Mouse (Mus musculus): ENCODE data around the gene Ctnnal1.

Gene Ctnnal1

GRCm38 (mm10) chr4:56864016-56864415 lies 972 bp downstream of the Ctnnal1 start:
- DNase-seq (ENCODE audit: extremely low read depth, insufficient read length, low spot score), result peak; percentile 53

DNA sequence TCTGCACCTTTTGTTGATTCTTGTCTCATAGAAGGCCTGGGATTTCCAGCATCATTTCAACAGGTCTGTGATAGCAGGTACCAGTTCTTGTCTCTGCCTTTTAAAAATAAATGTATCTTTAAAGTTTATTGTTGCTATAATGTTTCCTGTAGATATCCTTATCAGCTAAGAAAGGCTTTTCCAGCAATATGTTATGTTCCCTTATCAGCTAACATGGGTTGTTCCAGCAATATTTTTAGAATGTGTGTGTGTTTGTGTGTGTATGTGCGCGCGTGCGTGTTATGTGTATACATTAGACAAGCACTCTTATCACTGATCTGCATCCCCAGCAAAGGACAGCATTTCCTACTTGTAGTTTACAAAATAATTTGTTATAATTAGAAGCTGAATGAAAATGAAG lies 3.4 kb downstream of the Ctnnal1 start:
- DNase-seq (ENCODE audit: extremely low read depth, insufficient read length, low spot score), result no peak

- DNase-seq (ENCODE audit: extremely low read depth, insufficient read length, low spot score), result no peak
Measured at GRCm38 (mm10) chr4:56858733-56859132, 6.3 kb downstream of the Ctnnal1 start.

DNA sequence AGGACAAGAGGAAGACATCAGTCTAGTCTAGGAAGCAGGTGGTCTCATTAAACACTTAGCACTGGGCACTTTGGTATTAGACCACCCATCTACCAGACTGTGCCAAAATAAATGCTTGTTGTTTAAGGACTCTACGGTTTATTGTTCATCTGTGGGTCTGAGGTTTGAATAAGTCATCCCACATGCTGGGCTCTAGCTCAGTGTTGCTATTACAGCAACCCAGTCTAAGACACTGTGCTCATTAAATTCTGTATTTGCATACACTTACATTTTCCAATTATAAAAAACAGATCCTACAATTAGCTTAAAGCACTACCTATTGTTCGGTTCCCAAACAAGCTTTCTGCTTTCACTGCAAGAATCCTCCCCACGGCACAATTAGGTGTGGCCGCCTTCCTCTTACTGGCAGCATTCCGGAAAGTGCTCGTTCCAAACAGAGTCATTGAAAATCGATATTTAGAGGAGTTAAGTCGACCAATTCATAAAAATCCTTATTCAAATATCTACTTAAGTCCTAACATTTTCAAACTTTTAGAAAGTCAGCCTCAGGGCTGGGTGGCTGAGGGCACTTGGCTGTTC lies 8.5 kb downstream of the Ctnnal1 start:
- no peak for DNase-seq (ENCODE audit: extremely low read depth, insufficient read length, low spot score)

GRCm38 (mm10) chr4:56855935-56856334 lies 9.1 kb downstream of the Ctnnal1 start:
- DNase-seq (ENCODE audit: extremely low read depth, insufficient read length, low spot score), result no peak

- DNase-seq (ENCODE audit: extremely low read depth, insufficient read length, low spot score), result no peak
Measured at GRCm38 (mm10) chr4:56850724-56851123, 14.3 kb downstream of the Ctnnal1 start.

GRCm38 (mm10) chr4:56848044-56848443 lies 16.9 kb downstream of the Ctnnal1 start:
- no peak for DNase-seq (ENCODE audit: extremely low read depth, insufficient read length, low spot score)

- no peak for DNase-seq (ENCODE audit: extremely low read depth, insufficient read length, low spot score)
Measured at GRCm38 (mm10) chr4:56847400-56847799, 17.6 kb downstream of the Ctnnal1 start.

GRCm38 (mm10) chr4:56845896-56846533 lies 19.0 kb downstream of the Ctnnal1 start:
- no peak for DNase-seq (ENCODE audit: extremely low read depth, insufficient read length, low spot score)

DNA sequence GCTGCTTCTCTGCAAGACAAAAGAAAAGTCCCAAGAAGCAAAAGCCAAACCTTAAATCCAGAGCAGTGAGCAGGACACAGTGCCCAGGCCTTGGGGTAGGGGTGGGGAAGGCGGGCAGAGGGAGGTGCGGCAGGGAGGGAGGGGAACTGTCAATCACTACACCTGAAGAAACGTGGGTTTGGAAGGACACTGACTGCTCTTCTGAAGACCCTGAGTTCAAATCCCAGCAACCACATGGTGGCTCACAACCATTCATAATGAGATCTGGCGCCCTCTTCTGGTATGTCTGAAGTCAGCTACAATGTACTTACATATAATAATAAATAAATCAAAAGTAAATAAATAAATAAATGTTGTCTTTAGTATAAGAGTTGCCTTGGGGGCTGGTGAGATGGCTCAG lies 20.1 kb downstream of the Ctnnal1 start:
- DNase-seq (ENCODE audit: extremely low read depth, insufficient read length, low spot score), result no peak

GRCm38 (mm10) chr4:56843963-56844362 lies 21.0 kb downstream of the Ctnnal1 start:
- no peak for DNase-seq (ENCODE audit: extremely low read depth, insufficient read length, low spot score)

DNA sequence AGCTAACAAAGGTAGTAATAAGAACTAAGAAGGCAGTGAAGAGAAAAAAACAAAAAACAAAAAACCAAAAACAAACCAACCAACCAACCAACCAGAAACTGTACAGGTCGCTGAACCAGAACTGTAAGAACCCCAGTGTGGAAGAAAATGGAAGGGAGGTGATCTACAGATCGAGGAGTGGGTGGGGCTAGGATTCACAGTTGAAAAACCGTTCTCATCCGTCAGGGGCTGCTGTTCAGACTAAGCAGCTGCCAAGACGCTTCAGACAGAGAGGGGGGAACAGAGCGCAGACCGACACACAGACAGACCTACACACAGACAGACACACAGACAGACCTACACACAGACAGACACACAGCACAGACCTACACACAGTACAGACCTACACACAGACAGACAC lies 22.5 kb downstream of the Ctnnal1 start:
- no peak for DNase-seq (ENCODE audit: extremely low read depth, insufficient read length, low spot score)

DNA sequence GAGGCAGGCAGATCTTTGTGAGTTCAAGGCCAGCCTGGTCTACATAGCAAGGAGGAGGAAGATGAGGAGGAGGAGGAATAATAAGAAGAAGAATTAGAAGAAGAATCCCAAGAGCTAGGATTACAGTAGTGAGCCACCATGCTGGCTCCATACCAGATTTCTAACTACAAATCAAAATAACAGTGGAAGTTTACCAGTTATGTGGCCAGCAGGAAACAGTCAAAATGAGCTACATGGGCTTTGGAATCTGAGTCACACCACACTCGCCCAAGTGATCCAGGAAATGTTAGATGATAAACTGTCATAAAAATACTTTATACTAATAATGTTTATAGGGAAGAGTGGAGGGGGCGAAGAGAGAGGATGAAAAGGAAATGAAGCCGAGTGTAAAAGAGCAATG lies 24.7 kb downstream of the Ctnnal1 start:
- DNase-seq (ENCODE audit: extremely low read depth, insufficient read length, low spot score), result peak; percentile 68

DNA sequence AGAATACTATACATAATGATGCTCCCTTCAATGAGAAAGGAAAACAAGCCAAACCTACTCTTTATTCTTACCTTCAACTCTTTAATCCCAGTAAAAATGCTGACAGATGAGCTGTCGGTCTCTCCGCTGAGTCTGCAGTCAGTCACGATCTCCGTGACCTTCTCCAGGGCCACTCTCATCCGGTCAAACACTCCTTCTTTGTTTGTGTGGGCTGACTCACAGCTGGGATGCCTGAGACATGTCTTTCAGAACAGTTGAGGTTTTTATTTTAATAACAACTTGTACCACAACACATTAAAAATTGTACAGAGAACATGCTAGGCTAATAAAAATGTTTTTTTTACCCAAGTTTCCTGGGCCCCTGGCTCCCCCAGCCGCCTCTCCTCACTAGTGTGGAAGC lies 27.3 kb downstream of the Ctnnal1 start:
- DNase-seq (ENCODE audit: extremely low read depth, insufficient read length, low spot score), result peak; percentile 59

DNA sequence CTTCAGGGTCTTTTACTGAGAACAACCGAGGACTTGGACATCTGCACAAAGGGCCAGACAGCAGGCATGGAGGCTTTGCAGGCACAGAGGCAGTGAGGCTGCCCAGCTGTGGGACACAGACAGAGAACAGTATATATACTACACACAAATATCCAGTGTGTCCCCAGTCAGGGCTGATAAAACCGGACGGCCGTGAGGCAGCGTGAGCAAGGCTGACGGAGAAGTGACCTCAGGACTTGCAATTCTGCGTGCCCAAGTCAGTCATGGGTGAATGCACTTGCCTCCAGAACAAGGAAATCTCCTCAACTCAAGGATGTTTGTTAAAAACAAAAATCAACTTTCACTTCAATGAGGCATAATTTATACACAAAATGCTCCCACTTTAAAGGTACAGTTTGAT lies 33.0 kb downstream of the Ctnnal1 start:
- DNase-seq (ENCODE audit: extremely low read depth, insufficient read length, low spot score), result no peak

- no peak for DNase-seq (ENCODE audit: extremely low read depth, insufficient read length, low spot score)
Measured at GRCm38 (mm10) chr4:56831013-56831609, 33.9 kb downstream of the Ctnnal1 start.

DNA sequence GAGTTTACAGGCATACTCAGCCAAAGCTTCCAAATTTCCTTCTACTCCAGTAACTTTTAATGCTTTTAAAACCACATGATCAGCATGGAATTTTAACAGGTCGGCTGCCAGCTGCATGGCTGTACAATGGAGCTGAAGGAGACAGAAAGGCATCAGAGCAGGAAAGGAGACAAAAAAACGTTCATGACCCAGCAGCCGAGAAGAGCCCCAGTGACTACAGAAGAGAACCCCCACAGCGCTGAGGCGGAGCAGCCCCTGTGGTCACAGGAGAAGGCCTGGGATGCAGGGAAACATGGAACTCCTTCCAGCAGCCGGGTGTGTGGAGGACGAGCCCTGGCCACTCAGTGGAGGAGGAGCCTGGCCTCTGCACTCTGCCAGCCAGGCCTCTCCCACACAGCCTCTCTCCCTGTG lies 35.5 kb downstream of the Ctnnal1 start:
- peak; percentile 83 for DNase-seq (ENCODE audit: extremely low read depth, insufficient read length, low spot score)

DNA sequence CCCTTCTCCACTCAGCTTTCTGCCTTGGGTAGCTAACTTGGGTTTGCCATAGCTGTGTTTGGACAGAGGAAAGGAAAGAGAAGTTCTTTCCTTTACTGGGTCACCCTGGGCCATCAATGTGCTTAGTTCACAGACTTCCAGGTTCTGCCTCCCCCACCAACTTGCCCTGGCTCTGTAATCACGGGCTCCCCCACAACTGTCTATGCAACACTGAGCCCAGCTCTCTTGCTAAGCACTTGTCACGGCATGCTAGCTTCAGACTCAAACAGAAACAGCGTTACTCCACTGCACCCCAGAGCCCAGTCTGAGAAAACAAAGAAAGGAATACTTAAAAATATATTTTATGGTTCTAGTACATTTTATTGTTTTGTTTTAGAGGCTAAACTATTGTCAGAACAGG lies 36.1 kb downstream of the Ctnnal1 start:
- DNase-seq (ENCODE audit: extremely low read depth, insufficient read length, low spot score), result no peak

DNA sequence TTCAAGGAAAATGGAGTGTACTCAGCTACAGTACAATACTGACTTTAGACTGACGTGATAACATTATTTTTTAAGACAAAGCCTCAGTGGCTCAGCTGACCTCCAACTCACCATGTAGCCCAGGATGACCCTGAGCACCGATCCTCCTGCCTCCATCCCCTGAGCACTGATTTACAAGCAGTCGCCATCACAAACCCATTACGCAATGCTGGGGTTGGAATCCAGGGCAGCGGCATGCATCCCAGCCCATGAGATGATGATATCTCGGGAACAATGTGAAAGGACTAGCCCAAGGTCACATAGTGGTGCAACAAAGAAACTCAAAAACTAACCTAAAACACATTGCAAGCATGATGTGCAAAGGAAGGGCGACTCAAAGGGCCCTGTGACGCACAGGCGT lies 40.8 kb downstream of the Ctnnal1 start:
- no peak for DNase-seq (ENCODE audit: extremely low read depth, insufficient read length, low spot score)

DNA sequence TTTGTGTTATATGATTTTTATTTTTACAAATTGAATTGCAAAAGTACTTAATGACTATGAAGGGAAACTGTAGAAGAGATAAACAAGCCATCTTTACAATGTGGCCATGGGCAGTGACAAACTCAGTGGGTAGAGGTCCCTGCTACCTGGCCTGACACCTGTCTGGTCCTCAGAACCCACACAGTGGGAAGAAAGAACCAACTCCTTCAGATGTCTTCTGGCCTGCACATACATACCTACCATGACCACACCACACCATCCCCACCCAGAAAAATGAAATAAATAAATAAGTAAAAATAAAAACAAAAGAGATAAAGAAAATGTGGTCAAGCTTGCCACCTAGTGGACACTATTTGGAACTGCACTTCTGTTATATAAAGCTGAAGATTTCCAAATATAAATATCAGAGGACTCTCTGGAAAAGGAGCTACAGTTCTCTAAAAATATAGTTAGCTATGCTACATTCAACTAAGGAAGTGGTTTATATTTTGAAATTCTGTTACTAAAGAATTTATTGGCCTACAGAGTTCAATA lies 44.9 kb downstream of the Ctnnal1 start:
- no peak for DNase-seq (ENCODE audit: extremely low read depth, insufficient read length, low spot score)

DNA sequence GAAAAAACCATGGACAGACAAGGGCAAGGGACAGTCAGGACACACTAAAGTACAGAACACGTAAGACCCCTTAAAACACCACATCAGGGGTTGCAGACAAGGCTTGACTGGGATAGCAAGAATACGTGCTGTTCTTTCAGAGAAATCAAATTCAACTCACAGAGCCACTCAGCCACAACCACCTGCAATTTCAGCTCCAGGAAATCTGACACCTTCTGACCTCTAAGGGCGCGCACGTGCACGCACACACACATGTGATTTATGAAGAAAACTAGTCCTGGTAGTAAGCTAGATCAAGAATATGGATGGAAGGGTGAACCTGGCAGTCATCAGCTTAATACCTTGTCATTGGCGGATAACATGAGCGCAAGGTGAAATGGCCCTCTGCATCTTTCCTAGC lies 49.9 kb downstream of the Ctnnal1 start:
- DNase-seq (ENCODE audit: extremely low read depth, insufficient read length, low spot score), result no peak

- DNase-seq (ENCODE audit: extremely low read depth, insufficient read length, low spot score), result no peak
Measured at GRCm38 (mm10) chr4:56812096-56812495, 52.9 kb downstream of the Ctnnal1 start.

Measured in 3134 (cell line).